Mouse (Mus musculus) testis, adult 2 months (tissue): ENCODE measurements around the gene Gm42715.
A peak's percentile ranks its signal among the peaks of the same experiment; 100 is the strongest.

ENCODE experiments used
- CTCF ChIP-seq: fragments of 200-500 bp; IDR thresholded peaks from 2 replicates; pipeline ENCODE4 v1.5.1; 2012; ENCODE audit warnings: low read depth, mild to moderate bottlenecking, inconsistent platforms, low read length, moderate library complexity; ENCODE audit not compliant: control insufficient read depth, insufficient read depth, insufficient replicate concordance
- POLR2A ChIP-seq: fragments of 200-500 bp; IDR thresholded peaks from 2 replicates; pipeline ENCODE4 v1.6.1; 2012; ENCODE audit warnings: low read depth, mild to moderate bottlenecking, inconsistent platforms, low read length, moderate library complexity; ENCODE audit not compliant: control insufficient read depth

DNA sequence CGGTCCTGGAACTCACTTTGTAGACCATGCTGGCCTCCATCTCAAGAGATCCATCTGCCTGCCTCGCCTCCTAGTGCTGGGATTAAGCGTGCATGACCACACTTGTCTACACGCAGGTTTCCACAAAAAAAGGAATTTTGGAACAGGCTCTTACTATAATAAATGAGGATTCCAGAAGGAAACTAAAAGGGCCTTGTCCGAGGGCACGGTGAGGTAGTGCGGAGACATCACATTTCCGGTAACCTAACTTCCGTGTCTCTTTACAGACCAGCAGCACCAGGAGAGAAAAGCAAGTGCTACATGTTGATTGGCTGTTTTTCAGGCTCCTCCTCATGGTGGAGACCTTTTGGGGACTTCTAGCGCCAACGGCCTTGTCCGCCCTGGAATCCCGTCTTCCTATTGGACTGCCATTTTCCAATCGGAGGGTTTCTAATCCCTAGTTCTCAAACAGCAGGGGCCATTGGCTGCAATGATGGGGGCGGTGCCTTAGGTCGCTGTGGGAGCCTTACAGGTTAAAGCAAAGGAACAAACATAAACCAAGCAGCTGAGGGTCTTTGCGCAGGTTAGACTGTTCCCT, 53.6 kb downstream of the Gm42715 start, which contains the start of gene Phkg2:
- TF ChIP-seq CTCF (no peak), POLR2A (0 out of 2 replicates have a peak, but pooled peaks have one; percentile 34)
